ENCODE assay signal across 11 mouse cellular contexts in genomic region chr16:46008766-46009165, GRCm38 (mm10). TPM values are rescaled to one million over a fixed set of nuclear protein-coding genes. Genes with fewer than 3 reads are reported as not detected.
DNase-seq lines count a peak whose midpoint lies in the region; ATAC-seq and TF ChIP-seq lines count a peak whose summit lies in the region.
"Had no signal": no experiment of that assay in that cellular context is flagged by ENCODE, and none has a peak within 500 bp of the region (broad histone marks: within the 10 kb centered on the region; RNA-seq: fewer than 3 reads in every experiment).

No protein-coding gene starts in this region.

- no peak for ATAC-seq in cerebellum, adult (ENCODE audit: insufficient number of reproducible peaks, low FRiP score, low TSS enrichment)
- no peak for ATAC-seq in embryonic facial prominence, embryonic 14.5 days (ENCODE audit: low read depth)
- no peak for ATAC-seq in intestine, postnatal 0 days
- ATAC-seq in neural tube, embryonic 14.5 days (ENCODE audit: low read depth) = no peak

- no peaks in the 10 kb centered on the region for H3K36me3 ChIP-seq in embryonic facial prominence, embryonic 14.5 days (ENCODE audit: control insufficient read depth, insufficient read depth, low read length)
- peaks cover 3% of the 10 kb centered on the region; the same call in 1 of the 2 replicates for H3K36me3 ChIP-seq in intestine, postnatal 0 days (ENCODE audit: control insufficient read depth, insufficient read depth)
- H3K36me3 ChIP-seq in neural tube, embryonic 14.5 days (ENCODE audit: control insufficient read depth, insufficient read depth, low read length) = no peaks in the 10 kb centered on the region
- H3K36me3 ChIP-seq: embryonic facial prominence, embryonic 13.5 days; heart, embryonic 15.5 days had no signal

- no peak overlapping the region for H3K4me3 ChIP-seq in embryonic facial prominence, embryonic 14.5 days (ENCODE audit: low read depth, low read length)
- H3K4me3 ChIP-seq in intestine, postnatal 0 days (ENCODE audit: low read depth, low read length) = no peak overlapping the region
- H3K4me3 ChIP-seq in neural tube, embryonic 14.5 days (ENCODE audit: low read depth, low read length) = peak overlapping the region; percentile 65

- no peak overlapping the region for H3K27ac ChIP-seq in embryonic facial prominence, embryonic 14.5 days (replicated peaks; ENCODE audit: low read depth, low read length)
- H3K27ac ChIP-seq in intestine, postnatal 0 days (ENCODE audit: low read depth, low read length) = no peak overlapping the region
- no peak overlapping the region for H3K27ac ChIP-seq in neural tube, embryonic 14.5 days (ENCODE audit: low read depth, low read length)
- H3K27ac ChIP-seq: embryonic facial prominence, embryonic 13.5 days; heart, embryonic 15.5 days had no signal

- H3K4me2 ChIP-seq in embryonic facial prominence, embryonic 14.5 days (ENCODE audit: low read depth, low read length) = peak overlapping the region; percentile 98; the same call in 1 of the 2 replicates
- H3K4me2 ChIP-seq in intestine, postnatal 0 days (replicated peaks; ENCODE audit: low read depth) = peak overlapping the region; percentile 95
- H3K4me2 ChIP-seq in neural tube, embryonic 14.5 days (ENCODE audit: low read depth, low read length) = peak overlapping the region; percentile 91

- no peaks in the 10 kb centered on the region for H3K27me3 ChIP-seq in embryonic facial prominence, embryonic 14.5 days (replicated peaks; ENCODE audit: control insufficient read depth, insufficient read depth, low read length)
- no peaks in the 10 kb centered on the region for H3K27me3 ChIP-seq in intestine, postnatal 0 days (replicated peaks; ENCODE audit: control insufficient read depth, insufficient read depth, low read length)
- H3K27me3 ChIP-seq in neural tube, embryonic 14.5 days (ENCODE audit: control insufficient read depth, insufficient read depth, low read length) = no peaks in the 10 kb centered on the region
- H3K27me3 ChIP-seq: embryonic facial prominence, embryonic 13.5 days; heart, embryonic 15.5 days had no signal

- H3K9me3 ChIP-seq in embryonic facial prominence, embryonic 14.5 days (ENCODE audit: control insufficient read depth, low read length) = no peaks in the 10 kb centered on the region
- no peaks in the 10 kb centered on the region for H3K9me3 ChIP-seq in intestine, postnatal 0 days (ENCODE audit: control insufficient read depth)
- no peaks in the 10 kb centered on the region for H3K9me3 ChIP-seq in neural tube, embryonic 14.5 days (ENCODE audit: control insufficient read depth, low read length)
- H3K9me3 ChIP-seq: heart, embryonic 15.5 days had no signal

- TF ChIP-seq CTCF in intestine, postnatal 0 days (IDR thresholded peaks at IDR 0.05; ENCODE audit: low read depth) = no peak

- 59% methylated on average over 3 of the region's 3 CpGs for WGBS in embryonic facial prominence, embryonic 14.5 days
- 61% methylated on average over 3 of the region's 3 CpGs for WGBS in intestine, postnatal 0 days
- 71% methylated on average over 3 of the region's 3 CpGs for WGBS in neural tube, embryonic 14.5 days

- H3K9ac ChIP-seq in embryonic facial prominence, embryonic 14.5 days (ENCODE audit: low read depth, low read length) = no peak overlapping the region
- H3K9ac ChIP-seq in intestine, postnatal 0 days (ENCODE audit: low read depth, low read length) = no peak overlapping the region
- peak overlapping the region; percentile 26; the same call in 1 of the 2 replicates for H3K9ac ChIP-seq in neural tube, embryonic 14.5 days (replicated peaks; ENCODE audit: low read depth, low read length)
- H3K9ac ChIP-seq: heart, embryonic 15.5 days had no signal

- no peaks in the 10 kb centered on the region for H3K4me1 ChIP-seq in embryonic facial prominence, embryonic 14.5 days (ENCODE audit: control insufficient read depth, insufficient read depth, low read length)
- H3K4me1 ChIP-seq in intestine, postnatal 0 days (replicated peaks; ENCODE audit: control insufficient read depth, insufficient read depth, low read length) = no peaks in the 10 kb centered on the region
- H3K4me1 ChIP-seq in neural tube, embryonic 14.5 days (ENCODE audit: control insufficient read depth, insufficient read depth, low read length) = no peaks in the 10 kb centered on the region

- DNase-seq in cerebellum, postnatal 14 days = peak; percentile 12 to 38
- DNase-seq in embryonic facial prominence, embryonic 14.5 days (ENCODE audit: low spot score) = no peak
- DNase-seq in heart, postnatal 4 days = no peak
- no peak for DNase-seq in adrenal gland, postnatal 4 days (ENCODE audit: low spot score in 2 of 2)
- no peak for DNase-seq in left cerebral cortex, adult 18-20 months (ENCODE audit: low spot score in 2 of 2)
- DNase-seq: lung, postnatal 4 days had no signal

RNA-seq across cellular contexts. Expression of gene Plcxd2, which starts 1.3 kb away (rescaled TPM):
- polyA plus RNA-seq in embryonic facial prominence, embryonic 14.5 days (2014; fragmentation: Nextera tagmentation; extraction: Ambion mirVana) = 1.6 and 1.7 TPM in 2 replicates
- polyA plus RNA-seq in intestine, postnatal 0 days (2015; fragmentation: Nextera tagmentation; extraction: Ambion mirVana) = 2.3 and 2.4 TPM in 2 replicates
- polyA plus RNA-seq in neural tube, embryonic 14.5 days (2014; fragmentation: Nextera tagmentation; extraction: Ambion mirVana) = 14.0 and 15.1 TPM in 2 replicates
- under 1 TPM; 0.45 to 0.50 TPM for total RNA-seq in heart, postnatal 4 days (2021)
- total RNA-seq in adrenal gland, postnatal 4 days (2021) = 1 to 10 TPM; 1.2 to 2.2 TPM
- 10 to 100 TPM; 71.3 to 82.2 TPM for total RNA-seq in left cerebral cortex, adult 18-20 months (2021)

RNA-seq across cellular contexts. Expression of gene Phldb2, which starts 55.4 kb away (rescaled TPM):
- polyA plus RNA-seq in embryonic facial prominence, embryonic 14.5 days (2014; fragmentation: Nextera tagmentation; extraction: Ambion mirVana) = 40.2 and 47.9 TPM in 2 replicates
- polyA plus RNA-seq in intestine, postnatal 0 days (2015; fragmentation: Nextera tagmentation; extraction: Ambion mirVana) = 9.2 and 9.5 TPM in 2 replicates
- polyA plus RNA-seq in neural tube, embryonic 14.5 days (2014; fragmentation: Nextera tagmentation; extraction: Ambion mirVana) = 4.2 and 9.9 TPM in 2 replicates
- 10 to 100 TPM; 87.3 to 88.9 TPM for total RNA-seq in heart, postnatal 4 days (2021)
- 10 to 100 TPM; 77.3 to 90.7 TPM for total RNA-seq in adrenal gland, postnatal 4 days (2021)
- total RNA-seq in left cerebral cortex, adult 18-20 months (2021) = 1 to 10 TPM; 8.0 to 8.5 TPM

Comparison
In these comparisons a context has a peak if more than half of its experiments do, and no peak if none do; other contexts are left out.
1. DNase-seq: peak in cerebellum, postnatal 14 days (2 of 2); none in embryonic facial prominence, embryonic 14.5 days (single experiment), heart, postnatal 4 days (single experiment), adrenal gland, postnatal 4 days (0 of 2) and left cerebral cortex, adult 18-20 months (0 of 2).
2. RNA of gene Plcxd2, which starts 1.3 kb away (total RNA-seq): 71.3 to 82.2 TPM in left cerebral cortex, adult 18-20 months; 1.2 to 2.2 TPM in adrenal gland, postnatal 4 days and 0.45 to 0.50 TPM in heart, postnatal 4 days; every median in the first group is over 10 times any median in the second.
3. RNA of gene Phldb2, which starts 55.4 kb away (total RNA-seq): 77.3 to 90.7 TPM in adrenal gland, postnatal 4 days and 87.3 to 88.9 TPM in heart, postnatal 4 days; 8.0 to 8.5 TPM in left cerebral cortex, adult 18-20 months; every median in the first group is over 4 times any median in the second.
4. Peak in every context shown above with its lines, with median percentiles within 50 percentile points of each other: H3K4me2 ChIP-seq.